Mouse (Mus musculus): ENCODE measurements around the gene Tex14. TPM values are rescaled to one million over a fixed set of nuclear protein-coding genes. Genes with fewer than 3 reads are reported as not detected.

The Tex14 gene
- polyA plus RNA-seq, 1 experiment: 0.39 TPM

- H3K4me3 ChIP-seq (replicated peaks; ENCODE audit: extremely low read depth, low read depth, low read length): peak overlapping the region; percentile 79
- H3K4me1 ChIP-seq (ENCODE audit: control insufficient read depth, insufficient read depth, low read length): peaks cover 6% of the 10 kb centered on the region; the same call in 1 of the 2 replicates
- no peak for DNase-seq
- TF ChIP-seq POLR2A (IDR thresholded peaks at IDR 0.05; ENCODE audit: borderline replicate concordance, extremely low read depth, low read depth, low read length) (no peak), CTCF (IDR thresholded peaks at IDR 0.05; ENCODE audit: insufficient read depth, low read length) (no peak)
- WGBS: 47% methylated on average over 6 of the region's 6 CpGs
Measured at GRCm38 (mm10) chr11:87577601-87578248, 172.9 kb downstream of the Tex14 start.

- DNase-seq: peak; percentile 74
- Histone ChIP-seq H3K4me1 (ENCODE audit: control insufficient read depth, insufficient read depth, low read length) (peaks cover 6% of the 10 kb centered on the region; the same call in 1 of the 2 replicates), H3K4me3 (replicated peaks; ENCODE audit: extremely low read depth, low read depth, low read length) (peak overlapping the region; percentile 79)
- WGBS: 1% methylated on average over 40 of the region's 40 CpGs
- no peak for TF ChIP-seq CTCF (IDR thresholded peaks at IDR 0.05; ENCODE audit: insufficient read depth, low read length)
- TF ChIP-seq POLR2A (IDR thresholded peaks at IDR 0.05; ENCODE audit: borderline replicate concordance, extremely low read depth, low read depth, low read length): peak; percentile 68; the same call in 1 of the 2 replicates
Measured at GRCm38 (mm10) chr11:87578249-87578962, 173.5 kb downstream of the Tex14 start.

GRCm38 (mm10) chr11:87578963-87579601 lies 174.2 kb downstream of the Tex14 start:
- TF ChIP-seq CTCF (IDR thresholded peaks at IDR 0.05; ENCODE audit: insufficient read depth, low read length) (no peak), POLR2A (IDR thresholded peaks at IDR 0.05; ENCODE audit: borderline replicate concordance, extremely low read depth, low read depth, low read length) (peak; percentile 55; the same call in 1 of the 2 replicates)
- DNase-seq: peak; percentile 42
- peaks cover 8% of the 10 kb centered on the region for H3K4me1 ChIP-seq (ENCODE audit: control insufficient read depth, insufficient read depth, low read length)
- H3K4me3 ChIP-seq (replicated peaks; ENCODE audit: extremely low read depth, low read depth, low read length): peak overlapping the region; percentile 79
- WGBS: 10% methylated on average over 10 of the region's 10 CpGs

- no peak for DNase-seq
- 23% methylated on average over 1 of the region's 1 CpGs for WGBS
- peaks cover 12% of the 10 kb centered on the region for H3K4me1 ChIP-seq (ENCODE audit: control insufficient read depth, insufficient read depth, low read length)
- TF ChIP-seq CTCF (IDR thresholded peaks at IDR 0.05; ENCODE audit: insufficient read depth, low read length): no peak
- TF ChIP-seq POLR2A (IDR thresholded peaks at IDR 0.05; ENCODE audit: borderline replicate concordance, extremely low read depth, low read depth, low read length): no peak
- peak overlapping the region; percentile 71 for H3K4me3 ChIP-seq (replicated peaks; ENCODE audit: extremely low read depth, low read depth, low read length)
Measured at GRCm38 (mm10) chr11:87579713-87580112, 174.8 kb downstream of the Tex14 start.

- peak; percentile 16; the same call in 1 of the 2 replicates for TF ChIP-seq POLR2A (IDR thresholded peaks at IDR 0.05; ENCODE audit: borderline replicate concordance, extremely low read depth, low read depth, low read length)
- no peak for TF ChIP-seq CTCF (IDR thresholded peaks at IDR 0.05; ENCODE audit: insufficient read depth, low read length)
Measured at GRCm38 (mm10) chr11:87580543-87581085, 175.7 kb downstream of the Tex14 start.

GRCm38 (mm10) chr11:87581161-87581865 lies 176.4 kb downstream of the Tex14 start:
- DNase-seq: no peak
- TF ChIP-seq CTCF (IDR thresholded peaks at IDR 0.05; ENCODE audit: insufficient read depth, low read length) (no peak), POLR2A (IDR thresholded peaks at IDR 0.05; ENCODE audit: borderline replicate concordance, extremely low read depth, low read depth, low read length) (no peak)
- H3K4me1 ChIP-seq (ENCODE audit: control insufficient read depth, insufficient read depth, low read length): peaks cover 12% of the 10 kb centered on the region
- 77% methylated on average over 12 of the region's 12 CpGs for WGBS
- peak overlapping the region; percentile 47 for H3K4me3 ChIP-seq (replicated peaks; ENCODE audit: extremely low read depth, low read depth, low read length)

More at GRCm38 (mm10) chr11:87580543-87581085, 175.7 kb downstream of the Tex14 start:
- 55% methylated on average over 10 of the region's 10 CpGs for WGBS
- peak overlapping the region; percentile 2 for H3K4me3 ChIP-seq (replicated peaks; ENCODE audit: extremely low read depth, low read depth, low read length)
- DNase-seq: no peak
- peaks cover 12% of the 10 kb centered on the region for H3K4me1 ChIP-seq (ENCODE audit: control insufficient read depth, insufficient read depth, low read length)

GRCm38 (mm10) chr11:87581933-87582710 lies 177.3 kb downstream of the Tex14 start:
- peaks cover 12% of the 10 kb centered on the region for H3K4me1 ChIP-seq (ENCODE audit: control insufficient read depth, insufficient read depth, low read length)
- DNase-seq: no peak
- 55% methylated on average over 8 of the region's 8 CpGs for WGBS
- peak overlapping the region; percentile 7 for H3K4me3 ChIP-seq (replicated peaks; ENCODE audit: extremely low read depth, low read depth, low read length)
- TF ChIP-seq POLR2A (IDR thresholded peaks at IDR 0.05; ENCODE audit: borderline replicate concordance, extremely low read depth, low read depth, low read length) (no peak), CTCF (IDR thresholded peaks at IDR 0.05; ENCODE audit: insufficient read depth, low read length) (no peak)

GRCm38 (mm10) chr11:87583291-87584034 lies 178.6 kb downstream of the Tex14 start:
- DNase-seq: no peak
- Histone ChIP-seq H3K4me1 (ENCODE audit: control insufficient read depth, insufficient read depth, low read length) (peaks cover 7% of the 10 kb centered on the region), H3K4me3 (replicated peaks; ENCODE audit: extremely low read depth, low read depth, low read length) (no peak overlapping the region)
- WGBS: 60% methylated on average over 6 of the region's 6 CpGs
- TF ChIP-seq CTCF (IDR thresholded peaks at IDR 0.05; ENCODE audit: insufficient read depth, low read length) (no peak), POLR2A (IDR thresholded peaks at IDR 0.05; ENCODE audit: borderline replicate concordance, extremely low read depth, low read depth, low read length) (no peak)
